29 mouse cellular contexts compared by ENCODE assay signal in the genomic region with DNA sequence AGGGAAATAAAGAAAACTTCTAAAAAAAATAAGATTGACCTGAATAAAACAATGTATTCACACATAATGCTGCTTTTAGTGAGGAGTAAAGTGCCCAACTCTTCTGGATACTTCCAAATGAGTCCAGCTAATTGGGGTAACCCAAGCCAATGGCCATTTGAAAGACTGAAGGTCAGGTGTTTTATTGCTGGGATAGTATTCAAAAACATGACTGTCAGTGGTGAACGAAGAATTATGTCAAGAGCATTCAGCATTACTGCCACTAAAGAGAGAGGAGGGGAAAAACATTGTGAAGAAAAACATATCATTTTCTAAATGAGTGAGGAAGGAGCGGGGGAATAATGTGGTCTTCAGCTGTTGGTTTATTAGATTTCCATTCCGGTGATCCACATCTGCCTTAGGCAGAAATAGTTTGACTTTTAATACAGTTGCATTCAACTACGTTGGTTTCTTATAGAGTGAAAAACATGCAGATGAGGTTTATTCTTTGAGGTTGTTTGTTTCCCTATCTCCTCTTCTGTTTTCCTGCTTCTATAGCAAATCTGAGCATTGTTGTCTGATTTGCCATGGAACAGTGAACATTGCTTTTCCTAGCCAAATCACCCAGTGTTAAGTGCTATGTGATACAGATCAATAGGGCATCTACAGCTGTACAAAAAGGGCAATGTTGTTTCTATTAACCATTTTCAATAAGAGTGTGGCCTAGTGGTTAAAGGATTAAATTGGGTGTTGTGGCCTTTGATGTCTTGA.
A peak's percentile ranks its signal among the peaks of the same experiment; 100 is the strongest.
DNase-seq lines count a peak whose midpoint lies in the region; ATAC-seq lines count a peak whose summit lies in the region.
"Had no signal": no experiment of that assay in that cellular context is flagged by ENCODE, and none has a peak within 500 bp of the region (broad histone marks: within the 10 kb centered on the region; RNA-seq: fewer than 3 reads in every experiment).

No protein-coding gene starts in this region.

- peak; percentile 38 for DNase-seq in cerebellum, adult 9-10 months
- no peak for DNase-seq in cerebellum, adult 8-10 months
- peak; percentile 10 for DNase-seq in retina, postnatal 1 day
- no peak for DNase-seq in retina, embryonic 14.5 days (ENCODE audit: low spot score)
- no peak for DNase-seq in adrenal gland, adult 8-10 months
- DNase-seq in testis, postnatal 10 days (ENCODE audit: low spot score): no peak
- DNase-seq: adrenal gland, postnatal 10 days; embryo, embryonic 11 days; heart, adult 2 months; heart, postnatal 4 days; kidney, adult 11 months; kidney, postnatal 25 days; lung, adult 2 months; lung, postnatal 10 days; midbrain, embryonic 14.5 days; right cerebral cortex, postnatal 25 days; thymus, postnatal 25 days had no signal

- H3K9ac ChIP-seq in forebrain, embryonic 15.5 days (replicated peaks): no peak overlapping the region
- H3K9ac ChIP-seq in liver, embryonic 12.5 days: no peak overlapping the region
- H3K9ac ChIP-seq: embryonic facial prominence, embryonic 12.5 days; heart, embryonic 12.5 days; hindbrain, embryonic 13.5 days; kidney, embryonic 15.5 days; limb, embryonic 15.5 days; liver, embryonic 14.5 days; stomach, embryonic 15.5 days had no signal

- H3K4me3 ChIP-seq in forebrain, embryonic 15.5 days: no peak overlapping the region
- no peak overlapping the region for H3K4me3 ChIP-seq in liver, embryonic 12.5 days
- H3K4me3 ChIP-seq: embryonic facial prominence, embryonic 12.5 days; heart, adult 2 months; heart, embryonic 12.5 days; hindbrain, embryonic 13.5 days; kidney, embryonic 15.5 days; limb, embryonic 10.5 days; limb, embryonic 15.5 days; stomach, embryonic 15.5 days had no signal

- no peaks in the 10 kb centered on the region for H3K27me3 ChIP-seq in forebrain, embryonic 15.5 days
- H3K27me3 ChIP-seq in liver, embryonic 12.5 days (replicated peaks): no peaks in the 10 kb centered on the region; the same call in 1 of the 2 replicates
- H3K27me3 ChIP-seq: embryonic facial prominence, embryonic 12.5 days; hindbrain, embryonic 13.5 days; limb, embryonic 15.5 days; stomach, embryonic 15.5 days had no signal

- no peak for ATAC-seq in forebrain, embryonic 15.5 days (replicated peaks)
- ATAC-seq in liver, embryonic 12.5 days: no peak

- H3K36me3 ChIP-seq in forebrain, embryonic 15.5 days: no peaks in the 10 kb centered on the region
- H3K36me3 ChIP-seq in liver, embryonic 12.5 days: no peaks in the 10 kb centered on the region
- H3K36me3 ChIP-seq: embryonic facial prominence, embryonic 12.5 days; G1E; heart, embryonic 12.5 days; hindbrain, embryonic 13.5 days; kidney, embryonic 15.5 days; limb, embryonic 10.5 days; limb, embryonic 15.5 days; stomach, embryonic 15.5 days had no signal

- H3K4me2 ChIP-seq in forebrain, embryonic 15.5 days (replicated peaks): no peak overlapping the region
- H3K4me2 ChIP-seq in liver, embryonic 12.5 days: no peak overlapping the region
- H3K4me2 ChIP-seq: embryonic facial prominence, embryonic 12.5 days; heart, embryonic 12.5 days; hindbrain, embryonic 13.5 days; kidney, embryonic 15.5 days; limb, embryonic 15.5 days; stomach, embryonic 15.5 days had no signal

- no peaks in the 10 kb centered on the region for H3K9me3 ChIP-seq in forebrain, embryonic 15.5 days
- no peaks in the 10 kb centered on the region for H3K9me3 ChIP-seq in liver, embryonic 12.5 days (replicated peaks)
- H3K9me3 ChIP-seq: embryonic facial prominence, embryonic 12.5 days; G1E; heart, embryonic 12.5 days; hindbrain, embryonic 13.5 days; kidney, embryonic 15.5 days; limb, embryonic 10.5 days; limb, embryonic 15.5 days; stomach, embryonic 15.5 days had no signal

- peaks cover 38% of the 10 kb centered on the region for H3K4me1 ChIP-seq in forebrain, embryonic 15.5 days
- no peaks in the 10 kb centered on the region for H3K4me1 ChIP-seq in liver, embryonic 12.5 days
- H3K4me1 ChIP-seq: embryonic facial prominence, embryonic 12.5 days; heart, embryonic 12.5 days; kidney, embryonic 15.5 days; limb, embryonic 10.5 days; limb, embryonic 15.5 days; stomach, embryonic 15.5 days had no signal

- H3K27ac ChIP-seq in forebrain, embryonic 15.5 days (replicated peaks): peak overlapping the region; percentile 95
- no peak overlapping the region for H3K27ac ChIP-seq in liver, embryonic 12.5 days
- H3K27ac ChIP-seq: embryonic facial prominence, embryonic 12.5 days; heart, adult 2 months; kidney, embryonic 15.5 days; limb, embryonic 10.5 days; limb, embryonic 15.5 days; liver, embryonic 14.5 days; macrophage; stomach, embryonic 15.5 days had no signal

- 20% methylated on average over 4 of the region's 4 CpGs for WGBS in forebrain, embryonic 15.5 days
- 66% methylated on average over 4 of the region's 4 CpGs for WGBS in liver, embryonic 12.5 days (ENCODE audit: insufficient replicate concordance)

Comparison
In these comparisons a context has a peak if more than half of its experiments do, and no peak if none do; other contexts are left out.
1. DNase-seq: peak in cerebellum, adult 9-10 months (single experiment) and retina, postnatal 1 day (single experiment); none in cerebellum, adult 8-10 months (single experiment), retina, embryonic 14.5 days (single experiment), adrenal gland, adult 8-10 months (single experiment) and testis, postnatal 10 days (single experiment).